Mouse (Mus musculus): Measurements from ENCODE around the gene Mien1. TPM values are rescaled to one million over a fixed set of nuclear protein-coding genes. Genes with fewer than 3 reads are reported as not detected.

The Mien1 gene
- polyA plus RNA-seq, 1 experiment, result 58.0 TPM

GRCm38 (mm10) chr11:98395041-98395440, 43.8 kb downstream of the Mien1 start:
- Histone ChIP-seq H3K4me1 (ENCODE audit: control insufficient read depth, insufficient read depth, low read length) (peaks cover 11% of the 10 kb centered on the region), H3K4me3 (replicated peaks; ENCODE audit: extremely low read depth, low read depth, low read length) (no peak overlapping the region)
- TF ChIP-seq POLR2A (IDR thresholded peaks at IDR 0.05; ENCODE audit: borderline replicate concordance, extremely low read depth, low read depth, low read length), result no peak
- TF ChIP-seq CTCF (IDR thresholded peaks at IDR 0.05; ENCODE audit: insufficient read depth, low read length), result no peak
- no peak for DNase-seq
- WGBS, result 33% methylated on average over 4 of the region's 4 CpGs

- H3K4me1 ChIP-seq (ENCODE audit: control insufficient read depth, insufficient read depth, low read length), result peaks cover 11% of the 10 kb centered on the region
- H3K4me3 ChIP-seq (replicated peaks; ENCODE audit: extremely low read depth, low read depth, low read length), result no peak overlapping the region
- no peak for TF ChIP-seq POLR2A (IDR thresholded peaks at IDR 0.05; ENCODE audit: borderline replicate concordance, extremely low read depth, low read depth, low read length)
- TF ChIP-seq CTCF (IDR thresholded peaks at IDR 0.05; ENCODE audit: insufficient read depth, low read length), result no peak
- DNase-seq, result no peak
- 37% methylated on average over 6 of the region's 6 CpGs for WGBS
Measured at GRCm38 (mm10) chr11:98394301-98394700, 44.5 kb downstream of the Mien1 start.

- Histone ChIP-seq H3K4me1 (ENCODE audit: control insufficient read depth, insufficient read depth, low read length) (peaks cover 11% of the 10 kb centered on the region), H3K4me3 (replicated peaks; ENCODE audit: extremely low read depth, low read depth, low read length) (no peak overlapping the region)
- 60% methylated on average over 6 of the region's 6 CpGs for WGBS
- no peak for TF ChIP-seq POLR2A (IDR thresholded peaks at IDR 0.05; ENCODE audit: borderline replicate concordance, extremely low read depth, low read depth, low read length)
- DNase-seq, result peak; percentile 72
Measured at GRCm38 (mm10) chr11:98393317-98393716, 45.5 kb downstream of the Mien1 start.

GRCm38 (mm10) chr11:98392645-98393044, 46.1 kb downstream of the Mien1 start:
- DNase-seq, result no peak
- TF ChIP-seq CTCF (IDR thresholded peaks at IDR 0.05; ENCODE audit: insufficient read depth, low read length), result no peak
- TF ChIP-seq POLR2A (IDR thresholded peaks at IDR 0.05; ENCODE audit: borderline replicate concordance, extremely low read depth, low read depth, low read length), result no peak
- 71% methylated on average over 4 of the region's 4 CpGs for WGBS
- H3K4me3 ChIP-seq (replicated peaks; ENCODE audit: extremely low read depth, low read depth, low read length), result no peak overlapping the region
- peaks cover 11% of the 10 kb centered on the region for H3K4me1 ChIP-seq (ENCODE audit: control insufficient read depth, insufficient read depth, low read length)

GRCm38 (mm10) chr11:98392034-98392433, 46.8 kb downstream of the Mien1 start:
- H3K4me1 ChIP-seq (ENCODE audit: control insufficient read depth, insufficient read depth, low read length), result peaks cover 11% of the 10 kb centered on the region
- no peak for DNase-seq
- 36% methylated on average over 8 of the region's 8 CpGs for WGBS
- TF ChIP-seq CTCF (IDR thresholded peaks at IDR 0.05; ENCODE audit: insufficient read depth, low read length), result no peak
- no peak for TF ChIP-seq POLR2A (IDR thresholded peaks at IDR 0.05; ENCODE audit: borderline replicate concordance, extremely low read depth, low read depth, low read length)
- H3K4me3 ChIP-seq (replicated peaks; ENCODE audit: extremely low read depth, low read depth, low read length), result no peak overlapping the region

GRCm38 (mm10) chr11:98390141-98390540, 48.6 kb downstream of the Mien1 start:
- WGBS, result 82% methylated on average over 12 of the region's 12 CpGs

GRCm38 (mm10) chr11:98389221-98389780, 49.5 kb downstream of the Mien1 start:
- H3K4me1 ChIP-seq (ENCODE audit: control insufficient read depth, insufficient read depth, low read length), result peaks cover 8% of the 10 kb centered on the region
- peak; percentile 57 for DNase-seq
- WGBS, result 30% methylated on average over 9 of the region's 9 CpGs
- no peak overlapping the region for H3K4me3 ChIP-seq (replicated peaks; ENCODE audit: extremely low read depth, low read depth, low read length)
- TF ChIP-seq POLR2A (IDR thresholded peaks at IDR 0.05; ENCODE audit: borderline replicate concordance, extremely low read depth, low read depth, low read length) (no peak), CTCF (IDR thresholded peaks at IDR 0.05; ENCODE audit: insufficient read depth, low read length) (peak; percentile 68)

More at GRCm38 (mm10) chr11:98390141-98390540, 48.6 kb downstream of the Mien1 start:
- TF ChIP-seq CTCF (IDR thresholded peaks at IDR 0.05; ENCODE audit: insufficient read depth, low read length) (no peak), POLR2A (IDR thresholded peaks at IDR 0.05; ENCODE audit: borderline replicate concordance, extremely low read depth, low read depth, low read length) (no peak)
- H3K4me1 ChIP-seq (ENCODE audit: control insufficient read depth, insufficient read depth, low read length), result peaks cover 9% of the 10 kb centered on the region
- DNase-seq, result no peak
- no peak overlapping the region for H3K4me3 ChIP-seq (replicated peaks; ENCODE audit: extremely low read depth, low read depth, low read length)

- no peak for DNase-seq
- peaks cover 5% of the 10 kb centered on the region; the same call in 1 of the 2 replicates for H3K4me1 ChIP-seq (ENCODE audit: control insufficient read depth, insufficient read depth, low read length)
- H3K4me3 ChIP-seq (replicated peaks; ENCODE audit: extremely low read depth, low read depth, low read length), result no peak overlapping the region
- TF ChIP-seq CTCF (IDR thresholded peaks at IDR 0.05; ENCODE audit: insufficient read depth, low read length), result 0 out of 2 replicates have a peak, but pooled peaks have one; percentile 13
- peak; percentile 3; the same call in 1 of the 2 replicates for TF ChIP-seq POLR2A (IDR thresholded peaks at IDR 0.05; ENCODE audit: borderline replicate concordance, extremely low read depth, low read depth, low read length)
- 57% methylated on average over 10 of the region's 10 CpGs for WGBS
Measured at GRCm38 (mm10) chr11:98388282-98388681, 50.5 kb downstream of the Mien1 start.

Other genes starting within 250 kb of the Mien1 start
- gene Med1, start 245.7 kb downstream of the Mien1 start, polyA plus RNA-seq (2012; rRNA removed), result 9.0 and 13.7 TPM in 2 replicates
- gene Cdk12, start 235.9 kb downstream of the Mien1 start, polyA plus RNA-seq (2012; rRNA removed), result 12.3 and 13.9 TPM in 2 replicates
- gene Neurod2, start 109.3 kb downstream of the Mien1 start, polyA plus RNA-seq (2012; rRNA removed), result not detected in 2 replicates
- gene Ppp1r1b, start 90.6 kb downstream of the Mien1 start, polyA plus RNA-seq (2012; rRNA removed), result 20.0 and 22.1 TPM in 2 replicates
- 131 and 143 TPM in 2 replicates for gene Stard3, start 80.6 kb downstream of the Mien1 start, polyA plus RNA-seq (2012; rRNA removed)
- 73.7 and 136 TPM in 2 replicates for gene Tcap, start 55.2 kb downstream of the Mien1 start, polyA plus RNA-seq (2012; rRNA removed)
- gene Pnmt, start 52.5 kb downstream of the Mien1 start, polyA plus RNA-seq (2012; rRNA removed), result 2.0 and 3.5 TPM in 2 replicates
- 26.6 and 28.1 TPM in 2 replicates for gene Pgap3, start 38.5 kb downstream of the Mien1 start, polyA plus RNA-seq (2012; rRNA removed)
- 31.7 and 33.8 TPM in 2 replicates for gene Erbb2, start 26.5 kb downstream of the Mien1 start, polyA plus RNA-seq (2012; rRNA removed)
- 48.0 and 48.9 TPM in 2 replicates for gene Grb7, start 7.4 kb upstream of the Mien1 start, polyA plus RNA-seq (2012; rRNA removed)
- gene Ikzf3, start 107.0 kb upstream of the Mien1 start, polyA plus RNA-seq (2012; rRNA removed), result 6.4 and 10.1 TPM in 2 replicates
- gene Zpbp2, start 112.1 kb upstream of the Mien1 start, polyA plus RNA-seq (2012; rRNA removed), result 0.34 TPM in 1 of 2 replicates, not detected in the other
- 55.6 and 56.7 TPM in 2 replicates for gene Ormdl3, start 148.4 kb upstream of the Mien1 start, polyA plus RNA-seq (2012; rRNA removed)
- not detected in 2 replicates for gene Lrrc3c, start 159.3 kb upstream of the Mien1 start, polyA plus RNA-seq (2012; rRNA removed)
- gene Gm12355, start 186.7 kb upstream of the Mien1 start, polyA plus RNA-seq (2012; rRNA removed), result not detected in 2 replicates
- not detected in 2 replicates for gene Gsdma3, start 187.4 kb upstream of the Mien1 start, polyA plus RNA-seq (2012; rRNA removed)
- not detected in 2 replicates for gene Gsdma2, start 207.8 kb upstream of the Mien1 start, polyA plus RNA-seq (2012; rRNA removed)
- 11.5 TPM in 1 of 2 replicates, not detected in the other for gene Gsdma, start 225.4 kb upstream of the Mien1 start, polyA plus RNA-seq (2012; rRNA removed)
- 136 and 156 TPM in 2 replicates for gene Psmd3, start 243.6 kb upstream of the Mien1 start, polyA plus RNA-seq (2012; rRNA removed)

All from lung, adult 2 months (tissue).